Mouse (Mus musculus) lung, embryonic 14.5 days (tissue): ENCODE data around the gene Mrpl16. TPM values are rescaled to one million over a fixed set of nuclear protein-coding genes. Genes with fewer than 3 reads are reported as not detected.

Experiments used
- ATAC-seq: fragments of 200-750 bp; cut with Nextera tagmentation; 2 replicates; pipeline ENCODE4 v1.8.0; 2017; ENCODE audit warnings: mild to moderate bottlenecking, moderate TSS enrichment, moderate library complexity; ENCODE audit not compliant: insufficient read depth
- DNase-seq: peaks from one replicate; pipeline ENCODE4 v3.0.0-alpha.2; 2015
- H3K27ac ChIP-seq: fragments of 300-500 bp; sonication (generic); 2 replicates; pipeline ENCODE4 v1.5.1; 2014; ENCODE audit warnings: low read depth, mild to moderate bottlenecking, moderate library complexity
- H3K27me3 ChIP-seq: fragments of 300-500 bp; sonication (generic); 2 replicates; pipeline ENCODE4 v1.6.1; 2014; ENCODE audit warnings: low read length, control low read depth; ENCODE audit not compliant: insufficient read depth
- H3K36me3 ChIP-seq: fragments of 300-500 bp; sonication (generic); 2 replicates; pipeline ENCODE4 v1.6.1; 2014; ENCODE audit warnings: control low read depth; ENCODE audit not compliant: insufficient read depth
- H3K4me1 ChIP-seq: fragments of 300-500 bp; sonication (generic); 2 replicates; pipeline ENCODE4 v1.6.1; 2014; ENCODE audit warnings: antibody characterized with exemption, control low read depth; ENCODE audit not compliant: insufficient read depth
- H3K4me2 ChIP-seq: fragments of 300-500 bp; sonication (generic); 2 replicates; pipeline ENCODE4 v1.6.1; 2014; ENCODE audit warnings: mild to moderate bottlenecking
- H3K4me3 ChIP-seq: fragments of 300-500 bp; sonication (generic); 2 replicates; pipeline ENCODE4 v1.5.1; 2014; ENCODE audit warnings: low read depth, low read length
- H3K9ac ChIP-seq: fragments of 300-500 bp; sonication (generic); 2 replicates; pipeline ENCODE4 v1.6.1; 2014
- H3K9me3 ChIP-seq: fragments of 300-500 bp; sonication (generic); 2 replicates; pipeline ENCODE4 v1.6.1; 2016; ENCODE audit warnings: low read depth, low read length, control low read depth
- CTCF ChIP-seq: IDR thresholded peaks from 2 replicates; pipeline ENCODE4 v1.5.1; 2016; ENCODE audit warnings: antibody characterized with exemption, low read depth
- whole genome bisulfite sequencing: fragments of 180-500 bp; shearing (Covaris S2); extraction: QIAGEN DNeasy Blood & Tissue Kit; methylation state at CpG from one replicate; pipeline ENCODE4 v1.1.7; 2014; 5-methylcytosine and 5-hydroxymethylcytosine counted together
- polyA plus RNA-seq: library from polyadenylated mRNA; unstranded; fragments of >200 nt; fragmentation: Nextera tagmentation; extraction: Ambion mirVana; gene quantifications from 2 replicates; pipeline ENCODE4 v1.2.1, GENCODE M21; 2014

Mrpl16 gene
- polyA plus RNA-seq, 1 experiment from 2014 or later, result 51.0 TPM

- Histone ChIP-seq H3K9ac (no peak overlapping the region), H3K4me1 (no peaks in the 10 kb centered on the region), H3K27me3 (no peaks in the 10 kb centered on the region), H3K9me3 (no peaks in the 10 kb centered on the region), H3K4me2 (no peak overlapping the region), H3K4me3 (no peak overlapping the region), H3K27ac (no peak overlapping the region), H3K36me3 (0 out of 2 replicates have a peak, but pooled peaks cover 7% of the 10 kb centered on the region)
- ATAC-seq (no peak), DNase-seq (no peak)
- 88% methylated on average over 14 of the region's 14 CpGs for WGBS
- TF ChIP-seq CTCF, result no peak
These were observed 15.4 kb downstream of the Mrpl16 start for GRCm38 (mm10) chr19:11785409-11786154.

GRCm38 (mm10) chr19:11787826-11788225, 17.6 kb downstream of the Mrpl16 start:
- H3K9ac ChIP-seq, result no peak overlapping the region
- DNase-seq (no peak), ATAC-seq (no peak)
- no peaks in the 10 kb centered on the region for H3K27me3 ChIP-seq
- H3K36me3 ChIP-seq, result 0 out of 2 replicates have a peak, but pooled peaks cover 7% of the 10 kb centered on the region
- no peak overlapping the region for H3K4me3 ChIP-seq
- no peak overlapping the region for H3K4me2 ChIP-seq
- H3K9me3 ChIP-seq, result no peaks in the 10 kb centered on the region
- H3K4me1 ChIP-seq, result no peaks in the 10 kb centered on the region
- WGBS, result 91% methylated on average over 6 of the region's 6 CpGs
- no peak for TF ChIP-seq CTCF
- H3K27ac ChIP-seq, result no peak overlapping the region

- DNase-seq (no peak), ATAC-seq (no peak)
- Histone ChIP-seq H3K27ac (no peak overlapping the region), H3K4me3 (no peak overlapping the region), H3K4me1 (no peaks in the 10 kb centered on the region), H3K9ac (no peak overlapping the region), H3K4me2 (no peak overlapping the region), H3K36me3 (0 out of 2 replicates have a peak, but pooled peaks cover 7% of the 10 kb centered on the region), H3K9me3 (no peaks in the 10 kb centered on the region), H3K27me3 (no peaks in the 10 kb centered on the region)
- WGBS, result 77% methylated on average over 6 of the region's 6 CpGs
- no peak for TF ChIP-seq CTCF
These were observed 18.7 kb downstream of the Mrpl16 start for GRCm38 (mm10) chr19:11788876-11789275.

- DNase-seq (no peak), ATAC-seq (no peak)
- Histone ChIP-seq H3K4me2 (no peak overlapping the region), H3K9ac (no peak overlapping the region), H3K27ac (no peak overlapping the region), H3K4me1 (no peaks in the 10 kb centered on the region), H3K9me3 (no peaks in the 10 kb centered on the region), H3K36me3 (0 out of 2 replicates have a peak, but pooled peaks cover 7% of the 10 kb centered on the region), H3K27me3 (no peaks in the 10 kb centered on the region), H3K4me3 (no peak overlapping the region)
- TF ChIP-seq CTCF, result no peak
- WGBS, result 69% methylated on average over 5 of the region's 5 CpGs
These were observed 21.6 kb downstream of the Mrpl16 start for GRCm38 (mm10) chr19:11791825-11792224.

GRCm38 (mm10) chr19:11793741-11794359, 23.7 kb downstream of the Mrpl16 start:
- Histone ChIP-seq H3K4me3 (no peak overlapping the region), H3K4me1 (no peaks in the 10 kb centered on the region), H3K4me2 (no peak overlapping the region), H3K27me3 (no peaks in the 10 kb centered on the region), H3K27ac (no peak overlapping the region), H3K9me3 (no peaks in the 10 kb centered on the region), H3K36me3 (no peaks in the 10 kb centered on the region), H3K9ac (no peak overlapping the region)
- no peak for DNase-seq
- 71% methylated on average over 2 of the region's 2 CpGs for WGBS
- no peak for TF ChIP-seq CTCF
- no peak for ATAC-seq

- Histone ChIP-seq H3K9ac (no peak overlapping the region), H3K36me3 (no peaks in the 10 kb centered on the region), H3K4me2 (no peak overlapping the region), H3K9me3 (no peaks in the 10 kb centered on the region), H3K4me1 (no peaks in the 10 kb centered on the region), H3K4me3 (no peak overlapping the region), H3K27ac (no peak overlapping the region), H3K27me3 (no peaks in the 10 kb centered on the region)
- ATAC-seq (no peak), DNase-seq (no peak)
- WGBS, result 82% methylated on average over 6 of the region's 6 CpGs
- TF ChIP-seq CTCF, result no peak
These were observed 24.3 kb downstream of the Mrpl16 start for GRCm38 (mm10) chr19:11794447-11794846.

- ATAC-seq (no peak), DNase-seq (no peak)
- Histone ChIP-seq H3K4me1 (no peaks in the 10 kb centered on the region), H3K9ac (no peak overlapping the region), H3K36me3 (no peaks in the 10 kb centered on the region), H3K4me3 (no peak overlapping the region), H3K27ac (no peak overlapping the region), H3K27me3 (no peaks in the 10 kb centered on the region), H3K4me2 (no peak overlapping the region), H3K9me3 (no peaks in the 10 kb centered on the region)
- TF ChIP-seq CTCF, result no peak
- WGBS, result 68% methylated on average over 8 of the region's 8 CpGs
These were observed 30.5 kb downstream of the Mrpl16 start for GRCm38 (mm10) chr19:11800531-11801315.
